Mouse (Mus musculus): ENCODE measurements around the gene Atp8b5.

The Atp8b5 gene

DNA sequence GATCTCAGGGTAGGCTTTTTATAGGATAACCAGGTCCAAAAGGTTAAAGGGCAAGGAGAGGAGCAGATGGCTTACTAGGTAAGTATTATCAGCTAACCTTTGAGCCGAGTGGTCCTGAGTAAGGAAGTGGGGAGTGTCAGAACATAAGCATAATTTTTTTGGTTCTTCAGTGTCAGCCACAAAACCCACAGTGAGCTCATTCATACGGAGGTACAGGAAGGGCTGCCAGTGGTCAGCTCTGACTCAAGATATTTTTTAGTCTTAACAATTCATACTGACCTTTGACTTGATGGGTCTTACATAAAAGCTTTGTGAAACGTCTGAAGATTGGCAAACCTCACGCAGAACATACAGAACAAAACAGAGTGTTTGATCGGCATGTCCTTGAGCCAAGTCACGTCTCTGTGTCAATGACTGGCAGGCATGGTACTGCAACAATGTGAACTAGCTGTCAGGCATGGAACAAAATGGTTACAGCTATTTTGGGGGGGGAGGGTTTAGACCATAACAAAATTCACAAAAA is 83.1 kb downstream of the Atp8b5 start:
- TF ChIP-seq GATA4 (IDR thresholded peaks at IDR 0.05; ENCODE audit: insufficient replicate concordance, low read length): no peak

GRCm38 (mm10) chr4:43353662-43354061 is 86.7 kb downstream of the Atp8b5 start:
- no peak for TF ChIP-seq GATA4 (IDR thresholded peaks at IDR 0.05; ENCODE audit: insufficient replicate concordance, low read length)

GRCm38 (mm10) chr4:43364914-43365560 is 98.1 kb downstream of the Atp8b5 start:
- no peak for TF ChIP-seq GATA4 (IDR thresholded peaks at IDR 0.05; ENCODE audit: insufficient replicate concordance, low read length)

DNA sequence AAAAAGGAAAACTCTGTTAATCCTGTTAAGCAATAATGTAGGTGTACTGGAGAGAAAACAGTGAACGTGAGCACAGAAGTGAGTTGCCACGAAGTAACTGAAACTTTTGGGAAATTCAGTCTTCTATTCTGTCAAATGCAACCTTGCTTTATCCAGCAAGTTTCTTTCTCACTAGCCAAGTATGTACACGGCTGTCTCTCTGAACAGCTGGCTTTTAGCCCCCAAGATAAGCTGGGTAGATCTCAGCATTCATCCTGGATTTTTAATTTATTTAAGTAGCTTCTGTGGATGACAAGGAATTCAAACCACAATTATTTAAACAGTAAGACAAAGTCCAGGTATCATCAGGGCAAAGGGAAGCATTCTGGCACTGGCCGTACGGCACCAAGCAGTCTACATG is 100.3 kb downstream of the Atp8b5 start:
- TF ChIP-seq GATA4 (IDR thresholded peaks at IDR 0.05; ENCODE audit: insufficient replicate concordance, low read length): no peak

DNA sequence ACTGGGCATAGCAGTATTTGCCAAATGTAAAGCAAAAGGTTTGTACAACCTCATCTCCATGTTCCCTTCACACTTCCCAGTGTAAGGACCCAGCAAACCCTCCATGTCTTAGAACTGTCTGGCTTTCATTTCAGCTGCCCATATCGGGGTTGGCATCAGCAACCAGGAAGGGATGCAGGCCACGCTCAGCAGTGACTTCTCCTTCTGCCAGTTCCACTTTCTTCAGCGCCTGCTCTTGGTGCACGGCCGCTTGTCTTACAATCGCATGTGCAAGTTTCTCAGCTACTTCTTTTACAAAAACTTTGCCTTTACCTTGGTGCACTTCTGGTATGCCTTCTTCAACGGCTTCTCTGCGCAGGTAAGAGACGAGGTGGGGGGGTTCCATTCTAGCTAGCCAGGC is 100.8 kb downstream of the Atp8b5 start:
- no peak for TF ChIP-seq GATA4 (IDR thresholded peaks at IDR 0.05; ENCODE audit: insufficient replicate concordance, low read length)

- no peak for TF ChIP-seq GATA4 (IDR thresholded peaks at IDR 0.05; ENCODE audit: insufficient replicate concordance, low read length)
Measured at GRCm38 (mm10) chr4:43371406-43371805, 104.4 kb downstream of the Atp8b5 start.

DNA sequence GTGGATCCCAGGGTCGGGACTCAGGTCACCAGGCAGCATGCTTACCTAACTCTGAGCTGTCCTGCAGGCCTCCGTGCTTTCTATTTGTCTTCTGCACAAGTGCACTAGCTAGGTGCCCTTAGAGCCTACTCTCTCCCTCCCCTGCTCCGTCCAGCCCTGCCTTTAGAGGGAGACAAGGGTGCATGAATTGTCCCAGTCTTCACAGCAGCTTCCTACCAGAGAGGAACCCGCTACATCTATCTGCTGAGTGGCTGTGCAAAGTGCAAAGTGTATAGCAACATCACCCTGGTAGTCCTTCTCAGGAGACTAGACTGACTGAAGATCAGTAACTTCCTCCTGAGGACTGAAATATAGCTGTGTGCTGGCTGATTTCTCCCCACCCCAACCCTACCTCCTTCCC is 105.2 kb downstream of the Atp8b5 start:
- TF ChIP-seq GATA4 (IDR thresholded peaks at IDR 0.05; ENCODE audit: insufficient replicate concordance, low read length): no peak

DNA sequence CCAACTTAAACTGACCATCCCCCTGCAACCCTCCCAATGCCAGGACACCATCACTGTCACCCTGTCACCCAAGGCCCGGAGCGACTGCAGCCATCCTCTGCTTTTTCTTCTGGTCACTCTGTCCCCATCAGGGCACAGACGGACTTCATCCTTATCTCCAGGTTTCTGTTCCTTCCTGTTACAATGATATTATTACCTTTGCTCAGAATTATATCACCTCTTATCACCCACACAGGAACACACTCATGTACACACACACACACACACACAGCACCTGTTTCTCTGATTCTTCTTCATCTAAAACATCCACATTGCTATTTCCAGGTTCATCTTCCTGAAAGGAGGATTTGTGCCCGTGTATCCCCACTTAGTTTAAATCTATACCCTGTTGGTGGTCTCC is 107.3 kb downstream of the Atp8b5 start:
- no peak for TF ChIP-seq GATA4 (IDR thresholded peaks at IDR 0.05; ENCODE audit: insufficient replicate concordance, low read length)

DNA sequence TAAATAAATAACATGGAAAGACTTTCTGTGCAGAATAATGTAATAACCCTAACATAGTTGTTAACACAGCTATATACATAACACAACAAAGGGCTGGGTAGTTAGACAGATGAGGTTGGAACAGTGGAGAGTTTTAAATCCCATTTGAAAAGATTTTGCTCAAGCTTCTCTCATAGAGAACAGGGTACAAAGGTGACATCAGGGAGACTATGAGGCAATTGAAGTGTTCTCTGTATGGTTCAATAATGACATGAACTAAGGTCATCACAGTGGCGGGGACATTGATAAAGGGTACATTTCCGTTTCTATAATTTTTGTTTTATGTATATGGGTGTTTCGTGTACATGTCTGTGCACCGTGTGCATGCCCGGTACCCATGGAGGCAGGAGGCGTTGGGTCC is 112.6 kb downstream of the Atp8b5 start:
- no peak for TF ChIP-seq GATA4 (IDR thresholded peaks at IDR 0.05; ENCODE audit: insufficient replicate concordance, low read length)

GRCm38 (mm10) chr4:43380951-43381350 is 114.0 kb downstream of the Atp8b5 start:
- TF ChIP-seq GATA4 (IDR thresholded peaks at IDR 0.05; ENCODE audit: insufficient replicate concordance, low read length): no peak

DNA sequence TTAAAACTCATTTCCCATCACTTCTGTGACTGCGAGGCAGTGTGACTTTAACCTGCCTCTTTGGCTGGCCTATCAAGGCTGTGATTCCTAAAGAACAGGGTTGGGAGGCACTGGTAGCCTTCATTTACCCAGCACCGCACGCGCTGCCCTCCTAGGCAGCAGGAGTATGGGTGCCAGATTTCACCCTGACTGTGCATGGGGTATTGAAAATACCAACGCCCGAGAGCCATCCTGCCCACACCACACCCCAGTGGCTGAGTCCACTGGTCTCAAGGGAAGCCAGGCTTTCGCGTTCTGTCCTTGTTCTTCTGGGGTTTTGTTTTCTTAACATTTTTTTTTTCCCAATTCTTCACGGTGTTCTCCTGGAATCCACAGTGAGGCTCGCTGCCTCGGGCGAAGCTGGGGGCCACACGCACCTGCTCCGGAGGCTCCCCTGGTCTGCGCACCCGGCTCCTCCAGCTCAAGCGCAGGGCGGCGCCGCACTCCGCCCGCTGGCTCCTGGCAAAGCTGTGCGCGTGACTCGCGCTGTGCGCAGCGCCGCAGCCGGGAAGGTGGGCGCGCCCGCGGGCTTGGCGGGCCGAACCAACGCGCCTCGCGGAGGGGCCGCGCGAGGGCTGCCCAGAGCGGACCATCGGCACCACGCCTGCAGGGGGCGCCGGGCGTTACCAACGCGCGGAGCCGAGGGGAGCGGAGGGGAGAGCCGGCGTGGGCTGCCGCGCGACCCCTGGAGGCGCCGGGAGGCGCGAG is 114.6 kb downstream of the Atp8b5 start, which contains the start of gene Rusc2:
Gene Rusc2 (plus strand): TSS at position 572 of the 747 bp plus-strand sequence.
- no peak for TF ChIP-seq GATA4 (IDR thresholded peaks at IDR 0.05; ENCODE audit: insufficient replicate concordance, low read length)

DNA sequence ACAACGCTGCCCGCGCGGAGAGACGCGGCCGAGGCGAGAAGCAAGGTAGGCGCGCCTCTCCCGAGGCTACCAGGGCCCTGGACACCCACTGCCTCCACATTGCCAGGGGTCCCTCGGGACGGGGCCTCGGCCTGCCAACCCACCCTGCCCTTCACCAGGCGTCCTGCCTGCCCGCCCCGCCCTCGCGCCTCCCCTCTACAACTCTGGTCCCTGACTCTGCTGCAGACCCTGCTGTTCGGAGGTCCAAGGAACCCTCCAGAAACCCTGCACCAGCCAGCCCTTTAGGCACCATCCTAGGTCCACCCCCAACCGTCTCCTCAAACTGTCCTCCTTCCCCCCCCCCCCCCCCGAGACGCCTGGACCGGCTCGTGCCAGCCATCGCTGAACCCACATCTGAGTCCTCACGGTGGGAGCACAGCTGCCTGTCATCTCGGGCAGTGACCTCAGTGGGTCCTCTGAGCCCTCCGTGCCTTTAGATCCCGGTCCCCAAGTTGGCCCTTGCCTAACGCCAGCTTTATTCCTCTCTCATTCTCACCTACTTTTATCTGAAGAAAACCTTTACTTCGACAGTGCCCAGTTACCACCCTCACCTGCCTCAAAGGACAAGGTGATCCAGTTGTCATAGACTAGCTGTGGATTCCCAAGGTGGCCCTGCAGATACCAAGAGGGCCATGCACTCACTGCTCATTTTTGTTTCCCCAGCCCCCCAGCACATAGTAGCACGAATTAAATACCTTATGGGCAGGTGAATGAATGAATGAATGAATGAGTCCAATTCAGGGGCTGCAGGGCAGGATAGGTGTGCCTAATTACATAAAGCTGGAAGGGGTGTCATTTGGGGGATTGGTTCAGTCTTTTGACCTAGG is 115.4 kb downstream of the Atp8b5 start:
- TF ChIP-seq GATA4 (IDR thresholded peaks at IDR 0.05; ENCODE audit: insufficient replicate concordance, low read length): no peak

DNA sequence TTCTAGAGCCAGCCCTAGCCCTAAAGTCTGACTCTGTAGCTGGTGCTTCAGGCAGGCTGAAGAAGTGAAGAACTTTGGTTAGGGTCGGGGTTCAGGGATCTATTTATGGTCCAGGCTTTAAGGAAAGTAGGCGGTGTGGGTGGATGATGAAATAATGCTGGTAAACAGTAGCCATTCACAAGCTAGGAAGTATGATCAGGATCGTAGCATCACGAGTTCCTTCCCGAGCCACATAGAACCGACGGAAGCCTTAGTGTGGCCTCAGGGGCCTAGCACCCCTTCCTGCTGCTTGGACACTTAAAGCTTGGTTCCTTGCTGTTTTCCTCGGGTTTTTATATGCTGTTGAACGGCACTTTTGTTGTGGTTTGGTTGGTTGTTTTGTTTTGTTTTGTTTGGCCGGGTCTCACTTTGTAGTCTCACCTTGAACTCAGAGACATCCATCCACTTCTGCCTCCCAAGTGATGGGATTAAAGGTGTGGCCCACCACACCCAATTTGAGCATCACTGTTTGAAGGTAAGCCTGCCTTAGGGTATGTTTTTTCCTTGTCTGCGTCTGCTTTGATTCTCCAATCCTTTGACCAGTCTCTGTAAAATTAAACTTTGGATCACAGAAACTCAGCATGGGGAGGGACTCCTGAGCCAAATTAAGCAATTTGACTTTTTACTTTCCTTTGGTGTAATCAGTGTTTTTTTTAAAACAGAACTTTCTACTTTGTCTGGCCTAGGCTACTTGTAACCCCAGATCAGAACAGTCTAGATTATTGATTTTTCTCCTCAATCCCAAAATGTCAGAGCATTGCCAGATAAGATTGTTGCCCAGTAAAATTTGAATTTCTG is 116.5 kb downstream of the Atp8b5 start:
- TF ChIP-seq GATA4 (IDR thresholded peaks at IDR 0.05; ENCODE audit: insufficient replicate concordance, low read length): peak; percentile 52

- no peak for TF ChIP-seq GATA4 (IDR thresholded peaks at IDR 0.05; ENCODE audit: insufficient replicate concordance, low read length)
Measured at GRCm38 (mm10) chr4:43384083-43384460, 117.1 kb downstream of the Atp8b5 start.

DNA sequence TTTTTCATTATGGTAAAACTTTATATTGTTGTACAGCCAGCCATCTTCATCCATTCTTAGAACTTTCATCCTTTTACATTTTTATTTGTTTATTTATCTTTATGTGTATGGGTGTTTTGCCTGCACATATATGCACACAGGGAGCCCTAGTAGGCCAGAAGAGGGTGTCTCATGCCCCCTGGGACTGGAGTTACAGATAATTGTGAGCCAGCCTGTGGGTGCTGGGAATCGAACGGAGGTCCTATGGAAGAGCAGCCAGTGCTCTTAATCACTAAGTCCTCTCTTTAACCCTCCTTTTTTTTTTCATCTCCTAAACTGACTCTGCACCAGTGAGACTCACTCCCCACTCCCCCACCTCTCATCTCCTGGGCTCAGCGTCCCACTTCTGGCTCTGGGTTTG is 117.6 kb downstream of the Atp8b5 start:
- TF ChIP-seq GATA4 (IDR thresholded peaks at IDR 0.05; ENCODE audit: insufficient replicate concordance, low read length): no peak

All from liver, adult (tissue).